Mouse (Mus musculus) embryonic facial prominence, embryonic 12.5 days (tissue): ENCODE measurements around the gene Ehd1. TPM values are rescaled to one million over a fixed set of nuclear protein-coding genes. Genes with fewer than 3 reads are reported as not detected.

Source experiments
- ATAC-seq: fragments of 200-750 bp; cut with Nextera tagmentation; 2 replicates; pipeline ENCODE4 v1.8.0; 2017; ENCODE audit not compliant: insufficient number of reproducible peaks, insufficient read depth, low FRiP score, low TSS enrichment
- H3K27ac ChIP-seq: fragments of 300-500 bp; sonication (generic); 2 replicates; pipeline ENCODE4 v1.5.1; 2016; ENCODE audit warnings: mild to moderate bottlenecking
- H3K27me3 ChIP-seq: fragments of 300-500 bp; sonication (generic); 2 replicates; pipeline ENCODE4 v1.6.1; 2016; ENCODE audit warnings: mild to moderate bottlenecking, moderate library complexity
- H3K36me3 ChIP-seq: fragments of 300-500 bp; sonication (generic); 2 replicates; pipeline ENCODE4 v1.6.1; 2016; ENCODE audit warnings: mild to moderate bottlenecking
- H3K4me1 ChIP-seq: fragments of 300-500 bp; sonication (generic); 2 replicates; pipeline ENCODE4 v1.6.1; 2016
- H3K4me2 ChIP-seq: fragments of 300-500 bp; sonication (generic); replicated peaks from 2 replicates; pipeline ENCODE4 v1.6.1; 2016; ENCODE audit warnings: mild to moderate bottlenecking, moderate library complexity
- H3K4me3 ChIP-seq: fragments of 300-500 bp; sonication (generic); 2 replicates; pipeline ENCODE4 v1.5.1; 2016; ENCODE audit warnings: mild to moderate bottlenecking
- H3K9ac ChIP-seq: fragments of 300-500 bp; sonication (generic); 2 replicates; pipeline ENCODE4 v1.6.1; 2016; ENCODE audit warnings: mild to moderate bottlenecking, moderate library complexity
- H3K9me3 ChIP-seq: fragments of 300-500 bp; sonication (generic); 2 replicates; pipeline ENCODE4 v1.6.1; 2016; ENCODE audit warnings: mild to moderate bottlenecking, moderate library complexity
- WGBS: fragments of 180-500 bp; shearing (Covaris S2); methylation state at CpG from one replicate; pipeline ENCODE4 v1.1.7; 2016; 5-methylcytosine and 5-hydroxymethylcytosine counted together
- polyA plus RNA-seq: library from polyadenylated mRNA; unstranded; fragments of >200 nt; fragmentation: Nextera tagmentation; extraction: Ambion mirVana; gene quantifications from 2 replicates; pipeline ENCODE4 v1.2.1, GENCODE M21; 2016

Ehd1 gene
- polyA plus RNA-seq, 1 experiment from 2014 or later = 77.6 TPM

DNA sequence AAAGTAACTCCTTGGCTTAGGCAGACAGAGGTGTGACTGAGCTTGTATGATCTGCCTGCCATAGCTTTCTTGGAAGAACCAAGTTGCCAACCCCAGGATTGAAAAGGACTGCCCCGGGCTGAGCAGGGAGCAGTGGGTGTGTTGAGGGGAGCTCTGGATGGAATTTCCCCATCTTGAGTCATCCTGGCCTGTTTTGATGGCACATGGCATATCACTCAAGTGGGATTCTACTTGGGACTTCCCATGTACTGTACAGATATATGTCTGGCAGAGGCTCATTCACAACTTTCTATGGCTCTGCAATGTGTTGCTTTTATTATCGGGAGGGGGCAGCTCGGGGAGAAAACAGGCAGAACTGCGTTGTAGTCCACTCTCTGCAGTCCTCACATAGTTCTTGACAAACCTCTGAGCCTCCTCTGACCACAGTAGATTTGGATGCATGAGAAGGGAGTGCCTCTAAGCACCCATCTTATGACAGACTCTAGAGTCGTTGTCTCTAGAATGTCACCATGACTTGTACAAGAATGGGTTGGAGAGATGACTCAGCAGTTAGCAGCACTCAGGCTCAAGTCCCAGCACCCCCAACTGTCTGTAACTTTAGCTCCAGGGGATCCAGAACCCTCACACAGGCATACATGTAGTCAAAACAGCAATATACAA is 20.2 kb downstream of the Ehd1 start:
- Histone ChIP-seq H3K9me3 (no peaks in the 10 kb centered on the region), H3K4me2 (no peak overlapping the region), H3K36me3 (peaks cover 72% of the 10 kb centered on the region), H3K9ac (no peak overlapping the region), H3K27ac (no peak overlapping the region), H3K27me3 (no peaks in the 10 kb centered on the region), H3K4me1 (no peaks in the 10 kb centered on the region), H3K4me3 (no peak overlapping the region)
- ATAC-seq = no peak
- WGBS = 90% methylated on average over 5 of the region's 5 CpGs

DNA sequence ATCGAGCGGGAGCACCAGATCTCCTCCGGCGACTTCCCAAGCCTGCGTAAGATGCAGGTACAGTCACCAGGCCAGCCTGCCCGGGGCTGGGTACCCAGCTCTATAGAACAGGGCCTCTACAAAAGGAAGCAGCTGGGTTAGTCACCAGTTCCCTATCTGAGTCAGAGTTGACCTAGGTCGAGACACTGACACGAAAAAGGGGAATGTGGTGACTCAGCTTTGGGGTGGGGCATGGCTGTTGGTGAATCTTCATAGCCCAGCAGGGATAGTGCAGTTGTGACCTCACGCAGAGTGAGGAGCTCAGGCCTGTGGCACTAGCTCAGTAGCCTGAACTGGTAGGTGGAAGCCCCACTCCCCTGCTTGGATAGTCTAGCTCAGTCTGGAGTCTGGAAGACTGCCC is 21.1 kb downstream of the Ehd1 start:
- WGBS = 92% methylated on average over 9 of the region's 9 CpGs
- Histone ChIP-seq H3K36me3 (peaks cover 72% of the 10 kb centered on the region), H3K9ac (no peak overlapping the region), H3K27me3 (no peaks in the 10 kb centered on the region), H3K9me3 (no peaks in the 10 kb centered on the region), H3K27ac (no peak overlapping the region), H3K4me1 (no peaks in the 10 kb centered on the region), H3K4me2 (no peak overlapping the region), H3K4me3 (no peak overlapping the region)
- ATAC-seq = no peak

DNA sequence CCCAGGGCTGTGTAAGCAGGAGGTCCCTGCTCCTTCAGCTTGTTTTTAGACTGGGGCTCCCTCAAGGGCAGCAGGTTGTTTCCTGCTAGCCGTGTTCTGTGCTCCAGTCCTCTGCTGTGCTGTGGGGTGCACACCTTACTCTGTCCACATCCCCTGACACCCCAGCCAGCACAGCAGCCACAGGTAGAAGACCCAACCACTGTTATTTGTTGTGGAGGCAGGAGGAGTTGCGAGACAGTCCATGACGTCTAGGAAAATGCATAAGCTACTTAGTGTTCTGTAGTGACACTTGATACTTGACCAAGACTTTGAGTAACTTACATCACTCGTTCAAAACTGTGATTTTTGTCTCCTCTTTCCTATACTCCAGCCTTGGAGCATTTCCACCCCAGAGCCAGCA is 22.5 kb downstream of the Ehd1 start:
- Histone ChIP-seq H3K27me3 (no peaks in the 10 kb centered on the region), H3K27ac (no peak overlapping the region), H3K9me3 (no peaks in the 10 kb centered on the region), H3K4me1 (no peaks in the 10 kb centered on the region), H3K9ac (no peak overlapping the region), H3K4me2 (no peak overlapping the region), H3K4me3 (no peak overlapping the region), H3K36me3 (peaks cover 63% of the 10 kb centered on the region)
- no peak for ATAC-seq
- 69% methylated on average over 4 of the region's 4 CpGs for WGBS

DNA sequence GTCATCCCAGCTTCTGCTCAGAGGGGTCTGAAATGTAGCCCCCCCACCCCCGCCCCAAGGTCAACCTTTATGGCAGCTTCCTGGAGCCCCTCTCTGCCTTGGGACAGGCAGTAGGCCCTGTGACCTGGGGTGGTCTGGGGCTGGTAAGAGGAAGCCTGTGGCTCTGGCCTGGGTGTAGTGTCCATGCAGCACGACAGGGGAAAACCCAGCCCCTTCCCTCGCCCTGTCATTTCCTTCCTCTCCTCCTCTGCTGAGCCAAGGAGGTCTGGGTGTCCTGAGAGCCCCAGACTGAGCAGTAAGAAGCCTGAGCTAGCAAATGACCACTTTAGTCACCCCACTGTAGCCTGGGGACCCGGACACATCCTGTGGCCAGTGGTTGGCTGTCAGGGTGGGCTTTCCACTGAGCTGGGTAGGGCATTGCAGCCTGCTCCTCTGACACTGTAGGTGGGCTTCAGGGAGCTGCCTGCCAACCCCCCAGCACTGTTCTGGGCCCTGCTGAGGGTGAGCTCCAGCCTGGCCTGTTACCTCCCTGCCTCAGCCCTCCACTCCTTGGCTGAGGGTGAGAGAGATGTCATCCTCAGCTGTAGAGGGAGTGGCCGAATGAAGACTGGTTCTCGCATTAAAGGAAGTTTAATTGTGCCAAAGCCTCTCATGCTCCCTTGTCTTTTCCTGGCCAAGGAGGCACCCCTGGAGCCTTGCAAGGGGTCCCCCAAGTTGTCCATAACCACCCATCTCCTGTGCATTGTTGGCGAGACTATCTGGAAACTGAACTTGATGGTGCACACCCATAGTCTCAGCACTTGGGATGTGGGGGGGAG is 23.1 kb downstream of the Ehd1 start:
- H3K36me3 ChIP-seq = peaks cover 57% of the 10 kb centered on the region
- H3K27ac ChIP-seq = 0 out of 2 replicates have a peak overlapping the region, but pooled peaks have one; percentile 23
- H3K9me3 ChIP-seq = no peaks in the 10 kb centered on the region
- H3K27me3 ChIP-seq = no peaks in the 10 kb centered on the region
- H3K9ac ChIP-seq = no peak overlapping the region
- no peak overlapping the region for H3K4me3 ChIP-seq
- no peak overlapping the region for H3K4me2 ChIP-seq
- no peaks in the 10 kb centered on the region for H3K4me1 ChIP-seq
- 87% methylated on average over 7 of the region's 7 CpGs for WGBS
- no peak for ATAC-seq

DNA sequence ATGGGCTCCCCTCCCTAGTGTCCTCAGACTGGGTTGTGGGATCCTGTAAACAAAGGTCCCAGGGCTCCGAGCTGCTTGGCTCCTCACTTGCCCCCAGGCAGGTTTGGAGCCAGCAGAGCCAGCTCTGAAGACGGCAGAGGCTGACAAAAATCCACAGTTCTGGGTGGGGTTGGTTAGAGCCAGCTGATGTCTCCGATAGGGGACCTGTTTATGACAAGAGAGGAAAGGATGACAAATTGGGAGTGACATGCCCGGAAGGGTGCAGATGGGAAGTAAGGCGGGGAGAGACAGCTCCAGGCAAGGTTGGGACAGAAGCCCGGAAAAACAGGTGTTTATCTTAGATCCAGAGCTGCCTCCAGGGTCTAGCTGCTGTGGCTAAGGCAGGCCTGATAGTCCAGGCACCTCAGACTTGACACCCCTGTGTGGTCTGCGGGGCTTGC is 23.9 kb downstream of the Ehd1 start:
- H3K9me3 ChIP-seq = no peaks in the 10 kb centered on the region
- no peak overlapping the region for H3K4me3 ChIP-seq
- H3K9ac ChIP-seq = no peak overlapping the region
- peaks cover 50% of the 10 kb centered on the region for H3K36me3 ChIP-seq
- no peak overlapping the region for H3K4me2 ChIP-seq
- no peaks in the 10 kb centered on the region for H3K27me3 ChIP-seq
- no peak overlapping the region for H3K27ac ChIP-seq
- H3K4me1 ChIP-seq = no peaks in the 10 kb centered on the region
- no peak for ATAC-seq
- 62% methylated on average over 7 of the region's 7 CpGs for WGBS

GRCm38 (mm10) chr19:6302114-6302513 is 25.6 kb downstream of the Ehd1 start:
- H3K9me3 ChIP-seq = no peaks in the 10 kb centered on the region
- no peak overlapping the region for H3K4me2 ChIP-seq
- peaks cover 33% of the 10 kb centered on the region for H3K36me3 ChIP-seq
- H3K4me3 ChIP-seq = no peak overlapping the region
- H3K27me3 ChIP-seq = no peaks in the 10 kb centered on the region
- no peak overlapping the region for H3K9ac ChIP-seq
- H3K4me1 ChIP-seq = peaks cover 10% of the 10 kb centered on the region
- no peak overlapping the region for H3K27ac ChIP-seq
- 93% methylated on average over 5 of the region's 5 CpGs for WGBS
- ATAC-seq = no peak

GRCm38 (mm10) chr19:6302522-6302921 is 26.0 kb downstream of the Ehd1 start:
- Histone ChIP-seq H3K36me3 (peaks cover 29% of the 10 kb centered on the region), H3K9me3 (no peaks in the 10 kb centered on the region), H3K4me3 (no peak overlapping the region), H3K27me3 (no peaks in the 10 kb centered on the region), H3K27ac (no peak overlapping the region), H3K4me2 (no peak overlapping the region), H3K4me1 (peaks cover 14% of the 10 kb centered on the region), H3K9ac (no peak overlapping the region)
- WGBS = 47% methylated on average over 4 of the region's 4 CpGs
- ATAC-seq = no peak

DNA sequence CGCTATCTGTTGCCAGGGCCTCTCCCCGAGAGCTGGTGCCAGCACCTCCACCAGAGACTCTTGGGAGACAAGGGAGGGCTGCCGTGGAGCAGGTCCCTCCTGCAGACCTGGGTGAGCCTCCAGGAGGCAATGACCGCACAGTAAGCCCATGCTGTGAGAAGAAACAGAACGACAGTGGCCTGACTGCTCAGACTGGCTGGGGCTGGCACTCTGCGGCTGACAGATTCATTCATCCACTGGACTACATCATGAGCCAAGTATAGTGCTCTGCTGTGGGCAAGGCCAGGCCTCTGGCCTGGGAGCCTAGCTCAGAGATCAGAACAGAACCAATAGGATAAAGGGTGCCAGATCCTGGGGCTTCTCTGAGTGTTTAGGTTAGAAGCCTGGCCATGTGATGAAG is 27.3 kb downstream of the Ehd1 start:
- peaks cover 20% of the 10 kb centered on the region for H3K4me1 ChIP-seq
- H3K4me2 ChIP-seq = no peak overlapping the region
- no peaks in the 10 kb centered on the region for H3K9me3 ChIP-seq
- ATAC-seq = no peak
- H3K9ac ChIP-seq = no peak overlapping the region
- H3K36me3 ChIP-seq = peaks cover 16% of the 10 kb centered on the region
- H3K27ac ChIP-seq = no peak overlapping the region
- no peaks in the 10 kb centered on the region for H3K27me3 ChIP-seq
- WGBS = 78% methylated on average over 6 of the region's 6 CpGs
- H3K4me3 ChIP-seq = no peak overlapping the region

DNA sequence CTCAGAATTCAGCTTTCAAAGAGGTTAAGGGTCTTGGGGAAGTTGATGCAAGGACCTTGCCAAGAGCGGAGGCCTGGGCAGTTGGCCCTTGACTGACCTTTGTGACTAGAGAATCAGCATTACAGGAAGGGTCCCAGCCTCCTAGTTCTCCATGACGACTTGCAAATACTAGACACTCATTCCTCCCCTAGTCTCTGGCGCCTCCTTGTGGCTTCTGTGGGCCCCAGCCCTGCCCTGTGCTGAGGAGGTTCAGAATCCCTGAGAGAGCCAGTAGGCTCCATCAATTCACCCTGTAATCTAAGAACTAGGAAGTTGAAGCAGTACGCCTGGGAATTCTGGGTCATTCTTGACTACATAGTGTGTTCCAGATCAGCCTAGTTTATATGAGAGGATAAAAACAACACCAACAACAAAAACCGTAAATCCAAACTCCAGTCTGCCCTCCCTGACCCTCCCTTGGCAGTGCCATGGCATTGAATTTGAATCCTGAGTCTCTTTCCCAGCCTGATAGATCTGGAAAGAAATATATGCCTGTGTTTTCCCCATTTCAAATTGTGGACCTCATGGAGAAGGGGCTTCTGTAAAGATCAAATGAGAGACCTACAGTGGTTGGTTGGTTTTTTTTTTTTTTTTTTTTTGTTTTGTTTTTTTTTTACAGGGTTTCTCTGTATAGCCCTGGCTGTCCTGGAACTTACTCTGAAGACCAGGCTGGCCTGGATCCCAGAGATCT is 28.4 kb downstream of the Ehd1 start:
- Histone ChIP-seq H3K27me3 (no peaks in the 10 kb centered on the region), H3K4me1 (peaks cover 20% of the 10 kb centered on the region), H3K27ac (no peak overlapping the region), H3K4me2 (no peak overlapping the region), H3K4me3 (no peak overlapping the region), H3K9me3 (no peaks in the 10 kb centered on the region), H3K9ac (no peak overlapping the region), H3K36me3 (peaks cover 5% of the 10 kb centered on the region)
- ATAC-seq = 0 out of 2 replicates have a peak, but pooled peaks have one; percentile 13
- WGBS = 21% methylated on average over 5 of the region's 5 CpGs

DNA sequence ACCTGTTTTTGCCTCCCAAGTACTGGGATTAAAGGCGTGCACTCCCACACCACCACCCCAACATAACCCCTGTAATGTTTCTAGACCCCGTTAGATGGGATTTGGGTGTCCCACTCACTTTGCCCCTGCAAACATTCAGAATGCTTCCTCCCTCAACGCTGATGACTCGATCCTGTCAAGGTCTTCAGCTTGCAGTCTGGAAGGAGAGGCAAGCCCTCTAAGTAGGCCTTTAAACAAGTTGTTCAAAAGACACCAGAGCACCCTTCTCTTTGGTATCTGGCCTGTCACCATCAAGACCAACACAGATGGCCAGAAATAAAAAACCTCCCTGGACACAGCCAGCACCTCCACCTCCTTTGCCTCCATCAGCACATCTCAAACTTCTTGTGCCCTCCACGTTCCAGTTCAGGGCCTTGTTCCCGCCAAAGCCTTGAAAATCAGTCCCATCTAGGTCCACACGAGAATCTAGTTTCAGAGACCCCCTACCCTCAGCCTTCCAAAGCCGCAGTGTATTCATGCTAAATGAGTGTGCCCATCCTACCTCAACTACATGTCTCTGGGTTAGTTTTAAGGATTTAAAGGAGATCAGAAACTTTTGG is 29.1 kb downstream of the Ehd1 start:
- ATAC-seq = no peak
- Histone ChIP-seq H3K9me3 (no peaks in the 10 kb centered on the region), H3K27me3 (no peaks in the 10 kb centered on the region), H3K36me3 (peaks cover 7% of the 10 kb centered on the region; the same call in 1 of the 2 replicates), H3K27ac (peak overlapping the region; percentile 63), H3K4me3 (peak overlapping the region; percentile 75), H3K9ac (peak overlapping the region; percentile 67), H3K4me2 (peak overlapping the region; percentile 78), H3K4me1 (peaks cover 20% of the 10 kb centered on the region)
- 58% methylated on average over 8 of the region's 8 CpGs for WGBS

- peak within 1 kb of the TSS; percentile 63 for H3K27ac ChIP-seq
Observed at GRCm38 (mm10) chr19:6306137-6306551, 29.6 kb downstream of the Ehd1 start, which contains the start of gene Cdc42bpg. Gene Cdc42bpg, plus strand, starts transcription at chr19:6306456.

More at GRCm38 (mm10) chr19:6306137-6306551, 29.6 kb downstream of the Ehd1 start, which contains the start of gene Cdc42bpg:
- peak; percentile 65 for ATAC-seq
- Histone ChIP-seq H3K4me2 (peak within 1 kb of the TSS; percentile 78), H3K4me3 (peak within 1 kb of the TSS; percentile 75), H3K27me3 (no peaks in the 10 kb centered on the region), H3K9ac (peak within 1 kb of the TSS; percentile 67), H3K4me1 (peaks cover 20% of the 10 kb centered on the region), H3K36me3 (peaks cover 12% of the 10 kb centered on the region; the same call in 1 of the 2 replicates), H3K9me3 (no peaks in the 10 kb centered on the region)
- 1% methylated on average over 29 of the region's 38 CpGs for WGBS
